Mouse (Mus musculus) frontal cortex, postnatal 36 days (tissue): ENCODE measurements at regions not wholly inside any gene's neighbourhood (a gene's known extent, or its start where the extent isn't known, plus 50 kb on each side); places are given as distances from the start of the nearest gene placed in this dataset.
"Not testable (repeated sequence)": the region's sequence is repeated elsewhere in the genome, so short reads cannot be mapped to it uniquely, and the experiment has no call there.

Experiments
- DNase-seq, 2 experiments: peaks; one replicate each; pipeline ENCODE4 v3.0.0; 2022; ENCODE audit warnings: low spot score in 2 of 2

DNA sequence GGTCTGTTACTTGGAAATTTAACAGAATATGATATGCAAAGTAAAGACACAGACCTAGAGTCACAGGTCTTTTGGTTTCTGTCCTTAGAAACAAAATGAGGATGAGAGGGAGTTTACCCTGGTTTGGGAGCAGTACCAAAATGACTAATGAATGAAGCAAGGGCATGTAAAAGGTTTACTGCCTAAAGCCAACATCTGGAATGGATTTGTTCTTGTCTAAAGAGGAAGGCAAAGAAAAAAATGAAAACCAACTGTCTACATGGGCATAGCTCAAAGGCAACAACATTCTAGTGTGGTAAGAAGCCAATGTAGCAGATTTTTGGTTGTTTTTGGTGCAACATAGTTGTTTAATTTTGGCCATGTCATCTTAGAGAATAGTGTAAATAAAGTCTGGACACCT is 203.5 kb upstream of the Diaph2 start:
- DNase-seq: no peak

DNA sequence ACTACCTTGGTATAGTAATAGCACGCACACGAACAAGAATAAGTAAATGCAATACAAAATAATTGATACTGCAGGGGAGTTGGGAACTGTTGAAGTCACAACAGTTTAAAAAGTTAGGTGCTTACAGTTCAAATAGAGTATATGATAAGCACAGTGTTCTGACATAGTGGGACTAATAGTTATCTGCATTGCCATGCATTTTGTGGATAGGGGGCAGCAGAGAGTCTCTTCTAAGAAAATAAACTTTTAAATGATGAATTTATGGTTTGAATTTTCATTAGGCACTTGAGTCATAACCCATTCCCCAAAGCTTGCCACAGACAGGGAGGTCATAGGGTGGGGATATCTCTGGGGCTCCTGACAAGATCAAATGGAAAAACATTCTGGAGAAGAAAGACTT is 201.9 kb upstream of the Diaph2 start:
- no peak for DNase-seq

DNA sequence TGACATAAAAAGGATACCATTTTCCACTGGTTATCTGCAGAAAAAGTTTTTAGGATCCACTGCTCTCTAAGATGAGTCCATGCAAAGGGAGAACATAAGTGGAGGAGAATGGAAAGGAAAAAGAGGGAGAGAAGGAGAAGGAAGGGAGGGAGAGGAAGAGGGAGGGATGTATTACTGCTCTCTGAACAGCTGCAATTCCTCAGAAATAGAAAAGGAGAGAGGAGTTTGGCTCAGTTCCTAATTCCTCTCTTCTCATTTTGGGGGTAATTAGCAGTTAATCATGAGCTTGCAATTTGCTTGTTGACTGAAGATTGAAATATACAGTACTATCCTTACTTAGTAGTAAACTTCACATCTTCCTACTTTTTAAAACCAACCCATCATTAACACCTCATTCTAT is 193.5 kb upstream of the Diaph2 start:
- DNase-seq: no peak

DNA sequence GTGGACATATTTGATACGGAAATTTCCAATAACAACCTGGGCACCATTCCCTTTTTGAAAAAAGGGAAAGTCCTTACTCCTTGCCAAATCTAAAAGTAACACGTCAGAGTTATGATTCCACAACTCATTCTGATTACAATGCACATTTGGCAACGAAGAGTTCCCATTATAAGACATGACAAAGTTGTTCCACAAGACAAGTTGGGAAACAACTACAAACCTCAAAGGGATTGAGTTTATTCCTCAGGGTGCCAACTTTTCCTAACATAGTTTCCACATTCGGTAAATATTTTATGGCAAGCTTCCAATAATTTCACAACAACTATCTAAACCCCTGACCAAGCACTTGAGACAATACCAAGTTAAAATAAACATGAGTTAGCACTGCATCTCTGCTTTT is 150.1 kb upstream of the Diaph2 start:
- DNase-seq: no peak

DNA sequence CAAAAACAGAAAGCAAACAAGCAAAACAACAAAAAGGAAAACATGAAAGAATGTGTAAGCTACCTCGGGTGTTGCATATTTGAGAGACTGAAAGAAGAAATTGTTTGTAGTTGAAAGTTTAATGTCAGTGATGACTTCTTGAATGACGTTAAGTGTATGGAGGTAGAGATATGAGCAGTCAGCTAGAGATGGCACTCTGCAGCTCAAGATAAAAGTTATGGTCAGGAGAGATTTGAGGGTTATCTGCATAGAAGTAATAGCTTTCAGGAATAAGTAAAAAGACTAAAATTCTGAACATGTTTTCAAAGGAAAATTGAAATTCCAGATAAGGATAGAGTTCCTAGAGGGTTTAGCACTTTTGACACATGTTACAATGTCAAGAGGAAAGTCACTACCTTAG is 141.7 kb upstream of the Diaph2 start:
- DNase-seq: no peak

DNA sequence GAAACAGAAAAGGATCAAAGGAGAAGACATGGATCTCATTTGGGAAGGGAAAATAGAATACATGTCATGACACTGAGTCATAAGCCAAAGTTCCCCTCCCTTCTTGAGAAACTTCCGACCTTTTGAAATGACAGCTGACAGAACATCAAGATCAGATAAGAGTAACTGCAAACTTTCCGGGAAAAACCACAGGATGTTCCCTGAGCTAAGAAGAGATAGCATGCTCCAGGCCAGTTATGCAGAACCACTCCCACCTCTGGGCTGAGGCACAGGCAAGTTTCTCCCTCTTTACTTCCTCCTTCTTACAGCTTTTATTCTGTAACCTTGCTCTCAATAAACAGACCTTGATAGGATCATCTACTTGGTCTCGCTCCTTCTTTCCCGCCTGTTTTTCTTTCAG is 138.0 kb upstream of the Diaph2 start:
- DNase-seq: not testable (repeated sequence)

DNA sequence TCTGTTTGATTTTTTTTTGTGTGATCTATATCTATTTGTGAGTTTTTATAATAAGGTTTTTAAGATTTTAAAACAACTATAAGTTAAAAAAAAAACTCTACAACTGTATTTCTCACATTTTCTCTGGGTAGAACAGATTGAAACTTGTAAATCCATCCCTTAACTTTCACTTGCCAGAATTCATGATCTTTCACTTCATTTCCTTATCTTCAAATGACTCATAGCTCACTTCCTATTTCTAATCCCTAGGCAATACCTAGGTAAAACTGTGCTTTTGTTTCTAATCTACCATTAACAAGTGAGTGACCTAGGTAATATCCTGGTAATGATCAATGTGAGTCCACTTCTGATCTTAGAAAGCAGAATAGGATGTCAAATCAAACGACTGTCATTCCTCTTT is 112.5 kb upstream of the Diaph2 start:
- no peak for DNase-seq

DNA sequence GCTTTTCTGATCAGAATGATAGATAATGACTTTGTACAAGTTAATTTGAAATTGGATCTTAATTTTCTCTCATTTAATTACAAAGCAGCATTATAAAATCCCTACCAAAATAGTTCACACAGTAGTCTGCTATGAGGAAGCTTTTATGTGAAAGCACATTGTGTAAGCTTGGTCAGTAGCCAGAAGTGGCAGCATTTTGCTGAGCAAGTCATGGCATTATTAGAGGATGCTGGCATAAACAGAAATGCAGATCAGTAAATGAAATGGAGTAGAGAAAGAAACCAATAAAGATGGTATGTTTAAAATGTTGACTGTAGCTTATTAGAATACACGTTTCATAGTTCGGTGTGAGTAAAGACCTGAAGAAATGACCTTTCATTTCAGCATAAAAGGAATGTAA is 104.4 kb upstream of the Diaph2 start:
- no peak for DNase-seq

DNA sequence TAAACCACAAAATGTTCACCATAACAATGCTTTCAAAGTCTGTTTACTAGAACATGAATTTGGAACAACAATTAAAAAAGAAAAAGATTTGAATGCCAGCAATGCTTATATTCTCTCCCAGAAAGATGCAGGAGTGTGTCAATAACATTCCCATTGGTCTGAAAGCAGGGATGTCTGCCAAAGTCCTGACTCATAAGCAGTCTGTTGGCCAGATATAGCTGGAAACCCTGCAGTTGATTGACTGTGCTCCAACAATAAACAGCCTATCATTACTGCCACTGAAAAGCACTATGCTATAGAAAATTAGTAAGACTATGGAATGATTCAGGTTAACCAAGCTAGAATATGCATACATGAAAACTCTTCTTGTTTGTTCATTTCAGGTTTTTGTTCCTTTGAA is 92.6 kb upstream of the Diaph2 start:
- peak in 1 of 2 experiments; percentile 2 for DNase-seq

DNA sequence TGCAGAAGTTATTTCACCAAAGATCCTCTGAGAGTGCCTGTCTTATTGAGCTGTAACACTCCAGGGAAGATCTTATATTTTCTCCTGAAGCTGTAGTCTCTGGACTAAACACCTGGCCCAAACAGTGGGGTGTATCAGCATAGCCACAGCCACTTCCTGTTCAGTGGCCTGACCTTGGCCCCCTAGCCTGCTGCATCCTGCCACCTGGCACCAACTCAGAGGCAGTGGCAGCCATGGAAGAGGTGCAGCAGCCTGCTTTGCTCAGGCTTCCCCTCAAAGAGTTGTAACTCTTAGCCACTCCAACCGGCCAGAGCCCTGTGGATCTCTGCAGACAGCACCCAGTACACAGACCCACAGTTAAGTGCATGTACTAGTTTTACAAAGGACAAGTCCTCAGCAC is 58.9 kb upstream of the Diaph2 start:
- DNase-seq: no peak
